Mouse (Mus musculus) heart, adult 18-20 months (tissue): ENCODE measurements around the gene Gm17409. TPM values are rescaled to one million over a fixed set of nuclear protein-coding genes. Genes with fewer than 3 reads are reported as not detected.

Experiments
- DNase-seq, 2 experiments: peaks; one replicate each; pipeline ENCODE4 v3.0.0; 2021 to 2022; ENCODE audit warnings: mixed read lengths in 1 of 2
- total RNA-seq, 2 experiments: library from RNA; stranded (reverse); gene quantifications; 2 replicates each; pipeline ENCODE4 v1.2.3; 2021

Gene Gm17409
- total RNA-seq, 2 experiments from 2014 or later, result not detected

GRCm38 (mm10) chr2:58484284-58484965, 14.5 kb downstream of the Gm17409 start:
- peak in 1 of 2 experiments; percentile 18 for DNase-seq

GRCm38 (mm10) chr2:58485152-58485551, 15.2 kb downstream of the Gm17409 start:
- peak in 1 of 2 experiments; percentile 21 for DNase-seq

- no peak for DNase-seq
These were observed 15.8 kb downstream of the Gm17409 start for GRCm38 (mm10) chr2:58485683-58486082.

GRCm38 (mm10) chr2:58486441-58487278, 16.7 kb downstream of the Gm17409 start:
- DNase-seq, result no peak

DNA sequence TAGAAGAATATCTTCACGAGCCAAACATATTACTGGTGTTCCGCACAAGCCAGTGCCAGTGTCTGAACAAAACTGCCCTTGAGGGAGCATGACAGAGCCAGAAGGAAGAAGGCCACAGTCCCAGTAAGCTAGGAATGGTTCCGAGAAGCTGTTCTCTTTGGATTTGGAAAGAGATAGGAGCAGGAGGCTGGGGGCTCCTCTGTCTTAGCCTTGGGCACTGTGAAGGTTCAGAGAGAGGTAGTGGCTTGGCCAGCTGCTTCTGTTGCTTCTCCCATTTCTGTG, 17.3 kb downstream of the Gm17409 start:
- no peak for DNase-seq

- DNase-seq, result peak; percentile 46 to 61
These were observed 18.5 kb downstream of the Gm17409 start for GRCm38 (mm10) chr2:58488404-58488803.

GRCm38 (mm10) chr2:58489275-58489674, 19.4 kb downstream of the Gm17409 start:
- peak; percentile 63 to 81 for DNase-seq

DNA sequence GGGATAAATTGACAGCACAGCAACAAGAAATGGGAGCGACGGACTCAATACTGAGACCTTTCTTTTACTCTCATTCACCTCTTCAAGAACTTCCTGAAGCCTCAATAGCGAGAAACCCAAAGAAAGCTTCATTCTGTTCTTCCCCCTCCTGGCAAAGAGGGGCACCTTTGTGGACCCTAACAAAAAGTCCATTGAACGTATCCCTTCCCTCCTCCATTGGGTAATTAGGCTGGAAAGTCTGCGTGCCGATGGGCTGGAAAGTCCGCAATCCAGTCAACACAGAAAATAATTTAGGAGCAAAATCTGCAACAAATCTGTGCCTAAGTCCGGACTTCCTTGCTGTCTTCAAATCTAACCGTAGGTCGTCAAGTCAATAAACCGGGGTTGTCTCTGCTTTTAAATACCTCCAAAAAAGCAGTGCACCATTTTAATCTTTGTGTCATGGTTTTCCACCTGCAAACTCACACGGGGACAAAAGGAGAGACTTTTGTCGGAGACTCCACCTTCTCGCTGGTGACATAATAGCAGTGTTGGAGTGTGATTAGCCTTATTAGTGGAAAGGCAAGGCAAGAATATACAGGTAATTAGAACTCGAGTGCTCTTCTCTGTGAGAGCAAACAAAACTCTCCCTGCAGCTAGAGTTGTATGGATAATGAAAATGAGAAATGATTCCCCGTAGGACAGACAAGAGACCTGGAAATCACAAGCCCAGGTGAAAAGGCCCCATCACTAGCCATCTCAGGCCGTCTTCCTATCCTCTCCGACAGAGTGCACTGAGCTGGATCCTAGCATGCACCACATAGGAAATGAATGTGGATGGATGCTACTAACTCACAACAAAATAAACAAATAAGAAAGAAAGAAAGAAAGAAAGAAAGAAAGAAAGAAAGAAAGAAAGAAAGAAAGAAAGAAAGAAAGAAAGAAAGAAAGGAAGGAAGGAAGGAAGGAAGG, 24.0 kb downstream of the Gm17409 start:
- DNase-seq, result no peak

DNA sequence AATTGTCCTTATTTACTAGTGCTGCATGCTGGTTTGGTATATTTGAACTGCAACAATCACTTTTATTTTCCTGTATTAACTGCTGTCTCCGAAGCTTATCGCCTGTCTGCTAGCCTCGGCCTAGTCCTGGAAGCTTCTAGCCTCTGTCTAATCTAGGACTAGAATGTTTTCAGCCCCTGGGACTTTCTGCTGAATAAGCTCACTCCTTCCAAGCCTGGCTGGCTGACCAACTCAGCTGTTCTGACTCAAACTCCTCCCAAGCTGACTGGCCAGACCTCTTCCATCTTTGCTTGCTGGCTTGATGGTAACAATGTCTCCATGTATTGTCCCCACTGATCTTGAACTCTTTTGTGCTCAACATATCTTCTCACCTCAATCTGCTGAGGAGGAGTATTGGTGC, 25.4 kb downstream of the Gm17409 start:
- peak; percentile 59 to 68 for DNase-seq

- DNase-seq, result peak in 1 of 2 experiments; percentile 35
These were observed 26.9 kb downstream of the Gm17409 start for GRCm38 (mm10) chr2:58496647-58497410.

DNA sequence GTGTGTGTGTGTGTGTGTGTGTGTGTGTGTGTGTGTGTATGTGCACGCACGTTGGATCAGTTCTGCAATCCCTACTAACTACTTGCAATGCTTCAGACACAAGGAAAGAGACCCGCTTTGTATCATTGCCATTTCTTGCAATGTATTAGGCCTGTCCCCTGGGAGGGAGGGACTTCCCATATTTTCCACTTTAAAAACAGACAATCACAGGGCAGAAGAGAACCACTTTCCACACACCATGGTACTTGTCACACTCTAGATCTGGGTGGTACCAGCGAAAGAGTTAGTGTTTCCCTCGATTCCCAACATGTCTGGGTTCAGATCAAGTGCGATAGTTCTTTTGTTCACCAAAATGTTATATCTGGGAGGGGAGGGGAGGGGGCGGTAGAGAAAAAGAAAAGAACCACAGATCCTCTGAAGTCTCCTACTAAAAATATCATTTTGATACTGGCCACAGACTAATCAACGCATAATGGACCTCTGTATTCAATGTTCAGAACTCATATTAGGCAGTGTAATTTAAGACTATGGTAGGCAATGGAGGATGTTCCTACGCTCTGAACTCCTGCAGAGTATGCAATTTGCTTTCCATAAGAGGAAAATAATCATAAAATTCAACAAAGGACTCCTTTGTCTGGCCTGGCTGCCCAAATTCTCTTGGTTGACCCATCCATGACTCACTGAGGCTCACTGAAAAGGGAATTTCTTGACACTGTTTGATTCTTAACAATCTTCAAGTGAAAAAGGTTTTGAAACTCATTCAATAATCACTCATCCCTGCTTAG, 35.6 kb downstream of the Gm17409 start:
- DNase-seq, result no peak

DNA sequence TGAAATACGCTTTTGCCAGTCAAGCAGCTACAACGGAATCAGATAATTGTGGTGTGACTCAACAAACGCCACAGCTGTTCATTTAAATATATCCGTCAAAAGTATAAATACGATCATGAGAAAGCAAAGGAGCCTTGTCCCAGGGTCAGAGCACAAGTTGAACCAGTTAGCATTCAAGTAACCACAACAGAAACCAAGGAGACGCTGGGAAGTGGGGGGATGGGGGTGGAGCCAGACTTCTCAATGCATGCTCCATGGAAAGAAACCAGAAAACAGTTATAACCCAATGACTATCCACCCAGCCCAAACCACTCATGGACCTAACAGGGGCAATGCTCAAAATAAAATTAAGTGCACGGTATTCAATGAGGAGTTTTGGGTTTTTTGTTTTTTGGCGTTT, 40.3 kb downstream of the Gm17409 start:
- no peak for DNase-seq

- DNase-seq, result no peak
These were observed 43.3 kb downstream of the Gm17409 start for GRCm38 (mm10) chr2:58513212-58513611.

DNA sequence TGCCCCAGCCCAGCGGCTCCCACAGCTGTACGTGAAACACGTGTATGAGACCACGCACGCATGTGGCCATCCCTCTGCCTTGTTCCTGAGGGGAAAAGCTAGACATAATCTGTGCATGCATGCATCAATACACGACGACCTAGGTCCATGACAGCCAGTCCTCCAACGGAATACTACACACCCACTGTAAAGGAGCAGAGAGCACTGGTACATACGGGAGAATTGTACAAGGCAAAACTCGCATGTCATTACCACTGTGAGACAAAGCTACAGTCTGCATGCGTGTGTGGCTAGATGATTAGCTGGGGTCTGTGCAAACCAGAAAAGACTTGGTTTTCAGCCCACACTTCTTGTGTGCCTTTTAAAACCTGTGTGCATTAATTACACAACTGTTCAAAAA, 44.6 kb downstream of the Gm17409 start:
- DNase-seq, result no peak

GRCm38 (mm10) chr2:58516000-58516399, 46.1 kb downstream of the Gm17409 start:
- peak in 1 of 2 experiments; percentile 30 for DNase-seq

DNA sequence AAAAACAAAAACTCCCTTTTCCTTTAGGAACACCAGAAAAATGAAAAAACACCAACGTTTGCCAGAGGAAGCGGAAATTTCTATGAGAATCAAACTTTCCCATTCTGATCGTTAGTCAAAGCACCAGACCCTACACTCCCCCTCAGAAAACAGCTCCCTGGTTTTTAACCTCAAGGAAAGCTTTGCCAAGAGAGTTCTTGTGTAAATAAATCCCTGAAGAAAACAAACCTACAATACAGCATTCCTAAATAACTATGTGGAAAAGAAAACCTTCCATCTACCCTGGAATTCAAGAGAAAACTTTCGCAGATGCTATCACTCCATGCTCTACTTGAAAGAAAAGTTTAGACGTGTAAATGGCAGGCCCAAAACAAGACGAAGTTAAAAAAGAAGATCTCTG, 47.0 kb downstream of the Gm17409 start:
- DNase-seq, result no peak

GRCm38 (mm10) chr2:58518517-58518916, 48.6 kb downstream of the Gm17409 start:
- no peak for DNase-seq
